Mouse (Mus musculus) ES-E14 (cell line): Measurements from ENCODE around the gene Fras1.

Experiments
- CHD2 ChIP-seq: IDR thresholded peaks from 2 replicates; pipeline ENCODE4 v1.6.1; 2014; ENCODE audit warnings: mild to moderate bottlenecking, low read depth, low read length, inconsistent platforms
- MAFK ChIP-seq: IDR thresholded peaks from 2 replicates; pipeline ENCODE4 v1.6.1; 2014; ENCODE audit warnings: mild to moderate bottlenecking, low read depth, low read length, inconsistent platforms; ENCODE audit not compliant: insufficient read depth
- ZC3H11A ChIP-seq: IDR thresholded peaks from 2 replicates; pipeline ENCODE4 v1.6.1; 2012; ENCODE audit warnings: low read depth, mild to moderate bottlenecking, inconsistent platforms, low read length, borderline replicate concordance

- TF ChIP-seq MAFK (no peak), ZC3H11A (no peak), CHD2 (no peak)
These were observed 55.9 kb downstream of the Fras1 start for GRCm38 (mm10) chr5:96429532-96430141.
